8 mouse cellular contexts compared by ENCODE assay signal in genomic region chr9:59660421-59660820, GRCm38 (mm10). TPM values are rescaled to one million over a fixed set of nuclear protein-coding genes. Genes with fewer than 3 reads are reported as not detected.
A peak's percentile ranks its signal among the peaks of the same experiment; 100 is the strongest.
DNase-seq lines count a peak whose midpoint lies in the region; ATAC-seq and TF ChIP-seq lines count a peak whose summit lies in the region.

No protein-coding gene starts in this region.

- no peak for DNase-seq in left cerebral cortex, adult 2 months (ENCODE audit: extremely low spot score in 1 of 2, low spot score in 2 of 2)
- DNase-seq in left cerebral cortex, postnatal 36 days (ENCODE audit: low spot score in 2 of 2) = no peak
- DNase-seq in cerebellum, adult 9-10 months = peak; percentile 83
- peak; percentile 68 for DNase-seq in heart, adult 8-10 months (ENCODE audit: low spot score)
- DNase-seq in kidney, adult 8-10 months = peak; percentile 54 to 59
- no peak for DNase-seq in spleen, adult 18-20 months
- no peak for DNase-seq in thymus, postnatal 4 days

- peak overlapping the region; percentile 67 for H3K4me2 ChIP-seq in midbrain, embryonic 12.5 days (replicated peaks)

- peaks cover 61% of the 10 kb centered on the region for H3K4me1 ChIP-seq in midbrain, embryonic 12.5 days

- 51% methylated on average over 10 of the region's 10 CpGs for WGBS in midbrain, embryonic 12.5 days

- H3K9ac ChIP-seq in midbrain, embryonic 12.5 days (replicated peaks) = 0 out of 2 replicates have a peak overlapping the region, but pooled peaks have one; percentile 17

- H3K9me3 ChIP-seq in midbrain, embryonic 12.5 days = no peaks in the 10 kb centered on the region

- H3K36me3 ChIP-seq in midbrain, embryonic 12.5 days = peaks cover 49% of the 10 kb centered on the region

- H3K27ac ChIP-seq in left cerebral cortex, adult 2 months = peak overlapping the region; percentile 62
- peak overlapping the region; percentile 36; the same call in 1 of the 2 replicates for H3K27ac ChIP-seq in midbrain, embryonic 12.5 days (replicated peaks)

- ATAC-seq in midbrain, embryonic 12.5 days (ENCODE audit: low FRiP score, low read depth) = no peak

- H3K27me3 ChIP-seq in midbrain, embryonic 12.5 days = no peaks in the 10 kb centered on the region

- no peak for TF ChIP-seq CTCF in left cerebral cortex, adult 2 months (IDR thresholded peaks at IDR 0.05)

- H3K4me3 ChIP-seq in left cerebral cortex, adult 2 months = peak overlapping the region; percentile 1; the same call in 1 of the 2 replicates
- 0 out of 2 replicates have a peak overlapping the region, but pooled peaks have one; percentile 8 for H3K4me3 ChIP-seq in midbrain, embryonic 12.5 days

- intact Hi-C loops in left cerebral cortex, adult 2 months (cut with DNase I) = no loop called here
- intact Hi-C loops in left cerebral cortex, postnatal 36 days (cut with DNase I) = no loop called here

RNA-seq across cellular contexts. Expression of gene Pkm, which starts 4.3 kb away (rescaled TPM):
- total RNA-seq in left cerebral cortex, adult 2 months (2021) = 1,000 to 10,000 TPM; 1,277 to 1,324 TPM
- total RNA-seq in left cerebral cortex, postnatal 36 days (2021) = 1,000 to 10,000 TPM; 1,213 to 1,355 TPM
- total RNA-seq in heart, adult 8-10 months (2022) = 1,000 to 10,000 TPM; 1,114 to 1,272 (median 1,167) TPM
- polyA plus RNA-seq in midbrain, embryonic 12.5 days (2016; fragmentation: Nextera tagmentation; extraction: Ambion mirVana) = 1,621 and 1,694 TPM in 2 replicates

RNA-seq across cellular contexts. Expression of gene Gramd2, which starts 19.5 kb away (rescaled TPM):
- 10 to 100 TPM in 1 of 2 experiments, 1 to 10 TPM in 1; 8.6 to 10.7 TPM for total RNA-seq in left cerebral cortex, adult 2 months (2021)
- 10 to 100 TPM; 10.4 to 10.8 TPM for total RNA-seq in left cerebral cortex, postnatal 36 days (2021)
- total RNA-seq in heart, adult 8-10 months (2022) = not detected
- 0.38 and 0.40 TPM in 2 replicates for polyA plus RNA-seq in midbrain, embryonic 12.5 days (2016; fragmentation: Nextera tagmentation; extraction: Ambion mirVana)

RNA-seq across cellular contexts. Expression of gene Parp6, which starts 43.3 kb away (rescaled TPM):
- total RNA-seq in left cerebral cortex, adult 2 months (2021) = 100 to 1,000 TPM; 144 to 156 TPM
- 100 to 1,000 TPM; 152 to 159 TPM for total RNA-seq in left cerebral cortex, postnatal 36 days (2021)
- total RNA-seq in heart, adult 8-10 months (2022) = 10 to 100 TPM; 15.1 to 17.9 (median 15.8) TPM
- polyA plus RNA-seq in midbrain, embryonic 12.5 days (2016; fragmentation: Nextera tagmentation; extraction: Ambion mirVana) = 117 and 126 TPM in 2 replicates

Comparison
In these comparisons a context has a peak if more than half of its experiments do, and no peak if none do; other contexts are left out.
1. DNase-seq: peak in cerebellum, adult 9-10 months (single experiment), heart, adult 8-10 months (single experiment) and kidney, adult 8-10 months (2 of 2); none in left cerebral cortex, adult 2 months (0 of 2), left cerebral cortex, postnatal 36 days (0 of 2), spleen, adult 18-20 months (0 of 2) and thymus, postnatal 4 days (single experiment).
2. RNA of gene Gramd2, which starts 19.5 kb away (total RNA-seq): 10.4 to 10.8 TPM in left cerebral cortex, postnatal 36 days and 8.6 to 10.7 TPM in left cerebral cortex, adult 2 months; not detected in heart, adult 8-10 months; every median in the first group is over 4 times any median in the second.
3. RNA of gene Parp6, which starts 43.3 kb away (total RNA-seq): 152 to 159 TPM in left cerebral cortex, postnatal 36 days and 144 to 156 TPM in left cerebral cortex, adult 2 months; 15.1 to 17.9 TPM in heart, adult 8-10 months; every median in the first group is over 4 times any median in the second.